Mouse (Mus musculus) liver, embryonic 16.5 days (tissue): ENCODE measurements around the gene Themis3. TPM values are rescaled to one million over a fixed set of nuclear protein-coding genes. Genes with fewer than 3 reads are reported as not detected.

ENCODE experiments used
- ATAC-seq: fragments of 200-750 bp; cut with Nextera tagmentation; 2 replicates; pipeline ENCODE4 v1.8.0; 2017; ENCODE audit warnings: low read depth, mild to moderate bottlenecking, moderate number of reproducible peaks, moderate library complexity
- H3K27ac ChIP-seq: fragments of 300-500 bp; sonication (generic); 2 replicates; pipeline ENCODE4 v1.5.1; 2014; ENCODE audit warnings: mild to moderate bottlenecking, low read length
- H3K27me3 ChIP-seq: fragments of 300-500 bp; sonication (generic); 2 replicates; pipeline ENCODE4 v1.6.1; 2014; ENCODE audit warnings: low read depth, low read length, mixed read lengths; ENCODE audit not compliant: control insufficient read depth, insufficient read depth
- H3K36me3 ChIP-seq: fragments of 300-500 bp; sonication (generic); 2 replicates; pipeline ENCODE4 v1.6.1; 2014; ENCODE audit warnings: mild to moderate bottlenecking; ENCODE audit not compliant: control insufficient read depth, insufficient read depth
- H3K4me1 ChIP-seq: fragments of 300-500 bp; sonication (generic); 2 replicates; pipeline ENCODE4 v1.6.1; 2014; ENCODE audit warnings: low read depth, low read length, mixed read lengths; ENCODE audit not compliant: control insufficient read depth
- H3K4me2 ChIP-seq: fragments of 300-500 bp; sonication (generic); 2 replicates; pipeline ENCODE4 v1.6.1; 2014; ENCODE audit warnings: low read depth, low read length, mixed read lengths
- H3K4me3 ChIP-seq: fragments of 300-500 bp; sonication (generic); 2 replicates; pipeline ENCODE4 v1.5.1; 2014; ENCODE audit warnings: low read depth, mild to moderate bottlenecking, low read length
- H3K9ac ChIP-seq: fragments of 300-500 bp; sonication (generic); 2 replicates; pipeline ENCODE4 v1.6.1; 2014; ENCODE audit warnings: low read depth, low read length
- H3K9me3 ChIP-seq: fragments of 300-500 bp; sonication (generic); replicated peaks from 2 replicates; pipeline ENCODE4 v1.6.1; 2016; ENCODE audit warnings: low read length; ENCODE audit not compliant: control insufficient read depth
- WGBS: fragments of 180-500 bp; shearing (Covaris S2); extraction: QIAGEN DNeasy Blood & Tissue Kit; methylation state at CpG from one replicate; pipeline ENCODE4 v1.1.7; 2014; ENCODE audit not compliant: insufficient replicate concordance; 5-methylcytosine and 5-hydroxymethylcytosine counted together
- polyA plus RNA-seq: library from polyadenylated mRNA; unstranded; fragments of >200 nt; fragmentation: Nextera tagmentation; extraction: Ambion mirVana; gene quantifications from 2 replicates; pipeline ENCODE4 v1.2.1, GENCODE M21; 2015

Themis3 gene
- polyA plus RNA-seq, 1 experiment from 2014 or later: not detected

DNA sequence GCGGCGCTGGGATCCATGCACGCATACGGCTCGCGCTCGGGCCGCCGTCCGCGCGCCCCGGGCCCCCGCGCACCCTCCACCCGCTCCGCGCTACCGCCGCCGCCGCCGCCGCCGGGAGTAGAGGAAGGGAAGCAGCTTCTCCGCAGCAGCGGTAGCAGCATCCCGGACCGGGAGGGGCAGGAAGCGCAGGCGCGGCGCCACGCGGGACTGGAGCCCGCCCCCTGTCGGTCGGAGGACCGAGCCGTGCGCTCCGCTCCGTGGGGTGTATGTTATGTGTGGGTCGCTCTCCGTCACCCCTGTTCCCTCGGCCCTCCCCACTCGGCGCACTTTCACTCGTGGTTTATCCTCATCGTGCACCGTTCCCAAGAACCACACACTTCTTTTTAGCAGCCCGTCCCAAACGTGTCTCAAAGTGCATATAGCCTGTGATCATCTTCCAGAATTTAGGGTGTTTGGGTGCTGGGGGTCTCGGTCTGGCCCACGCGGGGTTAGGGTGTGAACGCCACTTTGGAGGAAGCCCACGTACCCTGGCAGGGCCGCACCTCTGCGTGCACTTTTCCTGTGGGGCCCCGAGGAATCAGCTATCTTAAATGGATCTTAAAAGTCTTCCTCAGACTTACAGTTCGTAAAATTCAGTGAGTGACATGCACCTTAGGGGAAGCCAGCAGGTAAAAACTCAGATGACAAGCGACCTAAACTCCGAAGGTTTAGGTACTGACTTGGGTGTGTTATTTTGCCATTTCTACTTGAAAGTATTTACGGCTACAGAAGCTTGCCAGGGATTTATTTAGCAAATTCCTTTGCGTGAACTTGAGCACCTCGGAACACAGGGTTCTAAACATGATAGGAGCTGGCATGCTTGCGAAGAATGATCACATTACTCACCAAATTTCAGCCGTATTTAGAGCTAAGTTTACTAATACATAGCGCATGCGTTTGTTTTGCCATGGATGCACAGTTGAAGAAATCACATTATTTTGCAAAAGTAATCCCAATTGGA is 74.6 kb downstream of the Themis3 start, which contains the start of gene Rab12:
Rab12 (minus strand) TSS at position 176 of the 1,000 bp plus-strand sequence.
- H3K9me3 ChIP-seq: no peaks in the 10 kb centered on the region
- H3K9ac ChIP-seq: peak within 1 kb of the TSS; percentile 84
- ATAC-seq: peak; percentile 92
- peak within 1 kb of the TSS; percentile 88 for H3K4me3 ChIP-seq
- no peaks in the 10 kb centered on the region for H3K27me3 ChIP-seq
- no peaks in the 10 kb centered on the region for H3K36me3 ChIP-seq
- peak within 1 kb of the TSS; percentile 76 for H3K4me2 ChIP-seq
- H3K27ac ChIP-seq: peak within 1 kb of the TSS; percentile 41
- 10% methylated on average over 49 of the region's 71 CpGs for WGBS
- H3K4me1 ChIP-seq: peaks cover 8% of the 10 kb centered on the region

- peaks cover 8% of the 10 kb centered on the region for H3K4me1 ChIP-seq
- peak overlapping the region; percentile 41 for H3K27ac ChIP-seq
- no peaks in the 10 kb centered on the region for H3K27me3 ChIP-seq
- H3K9ac ChIP-seq: peak overlapping the region; percentile 84
- H3K4me3 ChIP-seq: peak overlapping the region; percentile 88
- under 1% methylated on average over 50 of the region's 57 CpGs for WGBS
- no peaks in the 10 kb centered on the region for H3K36me3 ChIP-seq
- peak; percentile 31; the same call in 1 of the 2 replicates for ATAC-seq
- H3K4me2 ChIP-seq: peak overlapping the region; percentile 76
- no peaks in the 10 kb centered on the region for H3K9me3 ChIP-seq
Measured at GRCm38 (mm10) chr17:66518877-66519553, 75.4 kb downstream of the Themis3 start.

- Histone ChIP-seq H3K4me1 (peaks cover 8% of the 10 kb centered on the region), H3K27ac (no peak overlapping the region), H3K9ac (no peak overlapping the region), H3K4me3 (no peak overlapping the region), H3K4me2 (no peak overlapping the region), H3K9me3 (no peaks in the 10 kb centered on the region), H3K27me3 (no peaks in the 10 kb centered on the region), H3K36me3 (no peaks in the 10 kb centered on the region)
- no peak for ATAC-seq
- 73% methylated on average over 4 of the region's 4 CpGs for WGBS
Measured at GRCm38 (mm10) chr17:66516953-66517352, 77.5 kb downstream of the Themis3 start.

DNA sequence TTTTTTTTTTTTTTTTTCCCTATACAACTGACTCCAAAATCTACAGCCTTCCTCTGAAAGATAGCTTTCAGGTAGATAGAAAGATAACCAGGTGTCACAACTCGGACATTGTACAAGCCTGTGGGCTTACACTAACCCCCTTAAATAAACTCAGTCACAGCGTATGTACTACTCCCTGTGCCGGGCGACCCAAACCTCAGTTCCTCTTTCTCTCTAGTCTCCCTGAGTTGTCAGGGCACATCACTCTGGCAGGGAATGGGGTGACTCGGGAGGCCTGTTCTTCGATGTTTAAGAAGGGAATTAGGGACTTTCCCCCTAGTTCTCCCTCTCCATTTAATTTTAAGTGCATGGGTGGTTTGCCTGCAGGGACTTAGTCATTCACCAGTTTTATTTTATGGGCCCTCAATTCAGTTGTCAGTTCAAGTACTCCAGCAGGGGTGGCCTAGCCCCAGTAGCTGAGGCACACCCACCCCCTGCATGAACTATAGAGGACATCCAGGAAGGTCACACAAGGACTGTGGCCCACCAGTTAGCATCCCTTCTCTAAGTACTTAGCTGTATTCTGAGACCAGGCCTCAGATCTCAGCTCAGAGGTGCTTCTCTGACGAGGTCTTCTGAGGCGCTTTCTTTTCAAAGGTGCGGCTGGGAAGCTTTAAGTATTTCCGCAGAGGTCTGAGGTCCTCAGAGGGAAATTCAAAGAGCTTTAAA is 80.0 kb downstream of the Themis3 start:
- Histone ChIP-seq H3K4me3 (no peak overlapping the region), H3K4me2 (no peak overlapping the region), H3K27ac (no peak overlapping the region), H3K27me3 (no peaks in the 10 kb centered on the region), H3K4me1 (peaks cover 9% of the 10 kb centered on the region), H3K36me3 (no peaks in the 10 kb centered on the region), H3K9ac (no peak overlapping the region), H3K9me3 (no peaks in the 10 kb centered on the region)
- WGBS: 54% methylated on average over 10 of the region's 10 CpGs
- ATAC-seq: no peak

GRCm38 (mm10) chr17:66512202-66512956 is 82.0 kb downstream of the Themis3 start:
- H3K9ac ChIP-seq: no peak overlapping the region
- no peaks in the 10 kb centered on the region for H3K9me3 ChIP-seq
- H3K36me3 ChIP-seq: no peaks in the 10 kb centered on the region
- H3K27me3 ChIP-seq: no peaks in the 10 kb centered on the region
- peaks cover 3% of the 10 kb centered on the region; the same call in 1 of the 2 replicates for H3K4me1 ChIP-seq
- no peak for ATAC-seq
- H3K4me3 ChIP-seq: no peak overlapping the region
- 53% methylated on average over 15 of the region's 15 CpGs for WGBS
- H3K4me2 ChIP-seq: peak overlapping the region; percentile 22; the same call in 1 of the 2 replicates
- no peak overlapping the region for H3K27ac ChIP-seq

DNA sequence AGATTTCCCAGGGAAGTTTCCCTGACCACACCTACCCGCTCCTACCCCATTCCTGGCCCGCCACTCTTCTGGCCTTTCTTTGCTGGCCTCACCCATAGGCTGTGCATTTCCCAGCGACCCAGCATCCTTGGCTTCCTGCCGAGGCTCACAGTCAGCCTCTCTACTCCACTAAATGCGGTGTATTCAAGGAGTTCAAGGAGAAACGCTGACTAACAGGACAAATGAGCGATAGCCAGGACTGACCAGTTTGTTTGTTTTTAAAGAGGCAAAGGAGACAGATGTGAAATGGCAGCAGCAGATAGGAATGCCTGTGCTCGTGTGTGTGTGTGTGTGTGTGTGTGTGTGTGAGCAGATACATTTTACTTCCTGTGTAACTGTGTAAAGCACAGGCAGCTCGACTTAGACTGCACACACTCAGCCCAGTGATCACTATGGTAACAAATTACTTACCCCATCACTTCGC is 84.2 kb downstream of the Themis3 start:
- H3K27ac ChIP-seq: no peak overlapping the region
- WGBS: 43% methylated on average over 10 of the region's 10 CpGs

GRCm38 (mm10) chr17:66507049-66507954 is 87.1 kb downstream of the Themis3 start:
- H3K27ac ChIP-seq: no peak overlapping the region
- H3K9ac ChIP-seq: no peak overlapping the region
- no peaks in the 10 kb centered on the region for H3K9me3 ChIP-seq
- no peak overlapping the region for H3K4me3 ChIP-seq
- WGBS: 72% methylated on average over 9 of the region's 9 CpGs
- H3K27me3 ChIP-seq: no peaks in the 10 kb centered on the region
- no peak overlapping the region for H3K4me2 ChIP-seq
- no peak for ATAC-seq
- peaks cover 4% of the 10 kb centered on the region; the same call in 1 of the 2 replicates for H3K36me3 ChIP-seq
- peaks cover 3% of the 10 kb centered on the region; the same call in 1 of the 2 replicates for H3K4me1 ChIP-seq

More for the DNA sequence above, 84.2 kb downstream of the Themis3 start:
- Histone ChIP-seq H3K9me3 (no peaks in the 10 kb centered on the region), H3K4me1 (peaks cover 3% of the 10 kb centered on the region; the same call in 1 of the 2 replicates), H3K9ac (no peak overlapping the region), H3K36me3 (no peaks in the 10 kb centered on the region), H3K4me3 (no peak overlapping the region), H3K4me2 (no peak overlapping the region), H3K27me3 (no peaks in the 10 kb centered on the region)
- peak; percentile 32; the same call in 1 of the 2 replicates for ATAC-seq
